Mouse (Mus musculus) liver, adult 2 months (tissue): ENCODE results near the gene Casp9.

Source experiments
- CTCF ChIP-seq: fragments of 200-500 bp; IDR thresholded peaks from 2 replicates; pipeline ENCODE4 v1.5.1; 2011; ENCODE audit warnings: low read depth, low read length, control low read depth
- POLR2A ChIP-seq: fragments of 200-500 bp; IDR thresholded peaks from 2 replicates; pipeline ENCODE4 v1.6.1; 2011; ENCODE audit warnings: low read length, control low read depth; ENCODE audit not compliant: insufficient read depth; ENCODE audit errors: extremely low read depth

DNA sequence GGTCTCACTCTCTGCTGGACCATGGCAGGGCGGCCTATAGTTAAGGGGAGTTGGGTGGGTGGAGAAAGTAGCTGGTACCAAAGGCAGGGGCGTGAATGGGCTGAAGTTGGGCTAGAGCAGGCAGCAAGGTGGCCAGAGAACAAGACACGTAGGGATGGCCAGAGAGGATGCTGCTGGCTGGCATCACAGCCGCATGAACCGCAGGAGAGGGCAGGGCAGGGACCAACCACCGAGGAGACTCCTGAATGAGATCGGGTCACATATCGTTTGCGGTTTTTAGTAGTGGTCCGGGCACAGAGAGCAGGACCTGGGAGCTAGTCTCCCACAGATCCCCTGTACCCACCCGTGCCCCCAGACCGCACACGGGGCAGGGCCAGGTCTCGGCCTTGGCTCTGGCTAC, 65.9 kb downstream of the Casp9 start:
- TF ChIP-seq POLR2A (no peak), CTCF (no peak)
